Mouse (Mus musculus) liver, adult 2 months (tissue): ENCODE results near the gene Chaf1a. TPM values are rescaled to one million over a fixed set of nuclear protein-coding genes. Genes with fewer than 3 reads are reported as not detected.

ENCODE experiments used
- DNase-seq: peaks from one replicate; pipeline ENCODE4 v3.0.0-alpha.2; 2011; ENCODE audit warnings: low read depth, low spot score; ENCODE audit errors: extremely low read depth
- H3K27ac ChIP-seq: fragments of 200-500 bp; replicated peaks from 2 replicates; pipeline ENCODE4 v1.5.1; 2012; ENCODE audit warnings: low read depth, mild to moderate bottlenecking, control low read depth, inconsistent platforms, low read length; ENCODE audit not compliant: insufficient read depth
- H3K27me3 ChIP-seq: fragments of 200-500 bp; 2 replicates; pipeline ENCODE4 v1.6.1; 2012; ENCODE audit warnings: mild to moderate bottlenecking, moderate library complexity, low read length, inconsistent platforms; ENCODE audit not compliant: control insufficient read depth, insufficient read depth
- H3K36me3 ChIP-seq: fragments of 200-500 bp; 2 replicates; pipeline ENCODE4 v1.6.1; 2012; ENCODE audit warnings: low read length, inconsistent platforms; ENCODE audit not compliant: control insufficient read depth, insufficient read depth
- H3K4me1 ChIP-seq: fragments of 200-500 bp; 2 replicates; pipeline ENCODE4 v1.6.1; 2011; ENCODE audit warnings: low read length; ENCODE audit not compliant: control insufficient read depth, insufficient read depth
- H3K4me3 ChIP-seq: fragments of 200-500 bp; 2 replicates; pipeline ENCODE4 v1.5.1; 2011; ENCODE audit warnings: low read depth, mild to moderate bottlenecking, control low read depth, low read length, moderate library complexity; ENCODE audit not compliant: insufficient read depth
- H3K79me2 ChIP-seq: fragments of 200-500 bp; 2 replicates; pipeline ENCODE4 v1.6.1; 2012; ENCODE audit warnings: inconsistent platforms, mild to moderate bottlenecking, low read length, moderate library complexity; ENCODE audit not compliant: control insufficient read depth, insufficient read depth
- H3K9ac ChIP-seq: fragments of 200-500 bp; 2 replicates; pipeline ENCODE4 v1.6.1; 2012; ENCODE audit warnings: low read depth, mild to moderate bottlenecking, control low read depth, inconsistent platforms, low read length
- CTCF ChIP-seq: fragments of 200-500 bp; IDR thresholded peaks from 2 replicates; pipeline ENCODE4 v1.5.1; 2011; ENCODE audit warnings: low read depth, low read length, control low read depth
- POLR2A ChIP-seq: fragments of 200-500 bp; IDR thresholded peaks from 2 replicates; pipeline ENCODE4 v1.6.1; 2011; ENCODE audit warnings: low read length, control low read depth; ENCODE audit not compliant: insufficient read depth; ENCODE audit errors: extremely low read depth
- WGBS: fragments of 180-500 bp; shearing (Covaris S2); methylation state at CpG from one replicate; pipeline ENCODE4 v1.1.7; 2018; 5-methylcytosine and 5-hydroxymethylcytosine counted together
- polyA plus RNA-seq: library from polyadenylated mRNA; depleted of rRNA; stranded (reverse); fragments of >200 nt; gene quantifications from 2 replicates; pipeline ENCODE4 v1.2.3, GENCODE M21; 2012
- total RNA-seq: library from RNA; depleted of rRNA; stranded (reverse); fragments of >200 nt; gene quantifications from 2 replicates; pipeline ENCODE4 v1.2.3, GENCODE M21; 2014

Chaf1a gene
- total and polyA plus RNA-seq, 2 experiments, result 0.26 to 0.37 TPM

GRCm38 (mm10) chr17:56010255-56010654, 30.0 kb upstream of the Chaf1a start:
- peak; percentile 62 for DNase-seq
- Histone ChIP-seq H3K27ac (0 out of 2 replicates have a peak overlapping the region, but pooled peaks have one; percentile 20), H3K4me1 (peaks cover 20% of the 10 kb centered on the region), H3K27me3 (no peaks in the 10 kb centered on the region), H3K36me3 (peaks cover under 1% of the 10 kb centered on the region; the same call in 1 of the 2 replicates), H3K4me3 (peak overlapping the region; percentile 14), H3K9ac (peak overlapping the region; percentile 41), H3K79me2 (no peaks in the 10 kb centered on the region; the same call in 1 of the 2 replicates)
- 39% methylated on average over 14 of the region's 14 CpGs for WGBS
- no peak for TF ChIP-seq POLR2A
- no peak for TF ChIP-seq CTCF

DNA sequence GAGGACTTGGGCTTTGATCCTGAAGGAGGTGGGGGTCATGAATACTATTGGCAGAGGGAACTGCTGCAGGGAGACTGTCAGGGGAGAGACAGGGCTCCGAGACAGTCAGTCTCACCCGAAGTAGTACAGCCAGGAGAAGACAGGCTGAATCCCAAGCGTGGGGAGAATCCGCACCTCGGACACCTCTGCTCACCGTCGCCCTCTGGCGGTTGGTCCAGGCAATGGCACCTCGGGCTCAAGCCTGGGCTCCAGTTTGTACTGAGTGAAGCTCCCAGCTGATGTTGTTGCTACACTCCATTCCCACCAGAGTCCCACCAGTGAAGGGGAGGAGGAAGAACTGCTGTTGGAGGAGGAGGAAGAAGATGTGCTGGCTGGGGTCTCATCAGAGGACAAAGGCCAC, 29.6 kb upstream of the Chaf1a start:
- 3% methylated on average over 9 of the region's 9 CpGs for WGBS
- Histone ChIP-seq H3K79me2 (no peaks in the 10 kb centered on the region; the same call in 1 of the 2 replicates), H3K4me3 (peak overlapping the region; percentile 14), H3K4me1 (peaks cover 20% of the 10 kb centered on the region), H3K36me3 (peaks cover 2% of the 10 kb centered on the region; the same call in 1 of the 2 replicates), H3K27ac (no peak overlapping the region), H3K9ac (peak overlapping the region; percentile 41), H3K27me3 (no peaks in the 10 kb centered on the region)
- DNase-seq, result peak; percentile 50
- TF ChIP-seq POLR2A (no peak), CTCF (peak; percentile 99)

- no peak overlapping the region for H3K4me3 ChIP-seq
- DNase-seq, result no peak
- TF ChIP-seq POLR2A, result no peak
- TF ChIP-seq CTCF, result no peak
- peaks cover 4% of the 10 kb centered on the region; the same call in 1 of the 2 replicates for H3K36me3 ChIP-seq
- H3K4me1 ChIP-seq, result peaks cover 20% of the 10 kb centered on the region
- H3K9ac ChIP-seq, result no peak overlapping the region
- no peaks in the 10 kb centered on the region; the same call in 1 of the 2 replicates for H3K79me2 ChIP-seq
- 69% methylated on average over 7 of the region's 7 CpGs for WGBS
- H3K27me3 ChIP-seq, result no peaks in the 10 kb centered on the region
- no peak overlapping the region for H3K27ac ChIP-seq
Observed at GRCm38 (mm10) chr17:56011441-56011840, 28.8 kb upstream of the Chaf1a start.

GRCm38 (mm10) chr17:56015293-56015692, 24.9 kb upstream of the Chaf1a start:
- H3K4me3 ChIP-seq, result no peak overlapping the region
- peaks cover 5% of the 10 kb centered on the region for H3K4me1 ChIP-seq
- H3K79me2 ChIP-seq, result no peaks in the 10 kb centered on the region; the same call in 1 of the 2 replicates
- 91% methylated on average over 9 of the region's 9 CpGs for WGBS
- no peak overlapping the region for H3K27ac ChIP-seq
- peaks cover 4% of the 10 kb centered on the region; the same call in 1 of the 2 replicates for H3K36me3 ChIP-seq
- H3K27me3 ChIP-seq, result no peaks in the 10 kb centered on the region
- no peak for DNase-seq
- TF ChIP-seq POLR2A, result no peak
- TF ChIP-seq CTCF, result no peak
- H3K9ac ChIP-seq, result no peak overlapping the region

DNA sequence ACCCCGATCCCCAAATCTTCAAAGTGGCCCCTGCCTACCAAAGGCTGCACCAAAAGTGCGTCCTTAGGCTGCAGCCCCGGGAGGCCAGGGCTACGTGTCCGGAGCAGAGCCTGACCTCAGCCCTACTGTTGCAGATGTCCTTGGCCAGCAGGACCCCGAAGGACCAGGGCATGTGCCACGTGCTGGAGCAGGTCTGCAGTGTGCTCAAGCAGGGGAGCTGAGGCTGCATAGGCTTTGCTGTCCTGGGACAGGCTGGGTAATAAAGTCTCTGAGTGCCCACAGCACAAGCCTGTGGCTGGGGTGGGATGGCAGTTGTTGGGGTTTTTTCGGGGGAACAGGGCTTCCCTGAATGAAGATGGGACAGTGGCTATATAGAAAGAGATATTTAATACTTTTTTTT, 23.9 kb upstream of the Chaf1a start:
- H3K4me1 ChIP-seq, result no peaks in the 10 kb centered on the region
- no peak overlapping the region for H3K27ac ChIP-seq
- no peak for DNase-seq
- H3K36me3 ChIP-seq, result peaks cover 4% of the 10 kb centered on the region; the same call in 1 of the 2 replicates
- no peak overlapping the region for H3K9ac ChIP-seq
- no peaks in the 10 kb centered on the region; the same call in 1 of the 2 replicates for H3K79me2 ChIP-seq
- TF ChIP-seq POLR2A (no peak), CTCF (no peak)
- no peaks in the 10 kb centered on the region for H3K27me3 ChIP-seq
- 87% methylated on average over 8 of the region's 8 CpGs for WGBS
- no peak overlapping the region for H3K4me3 ChIP-seq
